Mouse (Mus musculus) left cerebral cortex, adult 9 months (tissue): ENCODE data around the gene Tbc1d9b.
"Not testable (repeated sequence)": the region's sequence is repeated elsewhere in the genome, so short reads cannot be mapped to it uniquely, and the experiment has no call there.

ENCODE experiments used
- DNase-seq, 2 experiments: peaks; one replicate each; pipeline ENCODE4 v3.0.0; 2022; ENCODE audit warnings: low spot score in 2 of 2

Tbc1d9b gene

GRCm38 (mm10) chr11:50130811-50131766, at the start of gene Tbc1d9b:
Gene Tbc1d9b, plus strand, starts transcription at chr11:50131396.
- DNase-seq: peak; percentile 62 to 91

DNA sequence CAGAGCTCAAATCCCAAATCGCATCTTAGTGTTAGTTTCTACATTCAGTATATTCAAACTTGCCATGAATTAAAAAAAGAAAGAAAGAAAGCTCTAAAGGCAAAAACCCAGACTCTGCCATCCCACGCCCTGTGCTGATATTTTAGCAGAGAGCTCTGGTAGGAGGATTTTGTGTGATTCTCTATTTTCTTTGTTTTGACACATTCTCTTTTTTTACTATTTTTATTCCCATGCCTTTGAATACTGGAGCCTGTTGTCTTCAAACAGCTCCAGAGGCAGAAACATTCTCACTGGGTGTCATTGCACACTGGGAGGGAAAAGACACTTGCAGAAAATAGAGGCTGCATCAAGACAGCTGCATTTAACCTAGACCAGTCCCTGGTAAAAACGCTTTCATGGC, 45.0 kb upstream of the Tbc1d9b start:
- peak; percentile 53 to 58 for DNase-seq

DNA sequence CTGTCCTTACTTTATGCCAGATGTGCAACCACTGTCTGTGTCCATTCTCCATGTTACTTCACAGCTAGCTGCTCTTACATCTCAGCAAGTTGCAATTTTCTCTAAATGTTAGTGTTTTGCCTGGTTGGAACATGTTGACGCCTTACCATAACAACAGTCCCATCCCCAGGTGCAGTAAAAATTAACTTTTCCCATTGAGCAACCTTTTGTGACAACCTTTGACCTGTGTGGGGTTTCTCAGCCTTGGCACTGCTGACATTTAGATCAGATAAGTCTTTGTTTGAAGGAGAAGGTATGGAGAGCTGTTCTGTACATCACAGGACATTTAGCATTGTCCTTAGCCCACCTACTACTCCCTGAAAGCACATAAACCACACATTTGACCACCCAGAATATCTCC, 41.4 kb upstream of the Tbc1d9b start:
- DNase-seq: no peak

GRCm38 (mm10) chr11:50090982-50091675, 40.1 kb upstream of the Tbc1d9b start:
- DNase-seq: no peak

DNA sequence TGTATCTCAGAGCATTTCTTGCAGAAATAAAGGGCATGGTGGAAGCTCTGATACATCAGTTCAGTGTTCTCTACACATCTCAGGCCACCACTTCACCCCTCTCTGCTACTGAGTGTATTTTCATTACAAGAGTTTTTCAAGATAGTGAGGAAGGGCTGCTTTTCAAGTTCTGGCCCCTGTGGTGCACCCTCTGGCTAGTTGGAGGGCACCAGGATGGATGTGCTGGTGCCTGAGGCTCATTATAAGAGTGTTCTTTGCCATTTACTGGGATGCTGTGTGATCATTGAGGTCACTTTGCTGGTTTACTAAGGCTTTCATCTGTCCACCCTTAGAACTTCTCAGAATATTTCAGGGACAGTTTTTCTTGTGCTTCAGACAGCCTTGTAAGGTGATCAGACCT, 39.5 kb upstream of the Tbc1d9b start:
- no peak for DNase-seq

- DNase-seq: no peak
Measured at GRCm38 (mm10) chr11:50095661-50096060, 35.5 kb upstream of the Tbc1d9b start.

- DNase-seq: no peak
Measured at GRCm38 (mm10) chr11:50097091-50097490, 34.1 kb upstream of the Tbc1d9b start.

DNA sequence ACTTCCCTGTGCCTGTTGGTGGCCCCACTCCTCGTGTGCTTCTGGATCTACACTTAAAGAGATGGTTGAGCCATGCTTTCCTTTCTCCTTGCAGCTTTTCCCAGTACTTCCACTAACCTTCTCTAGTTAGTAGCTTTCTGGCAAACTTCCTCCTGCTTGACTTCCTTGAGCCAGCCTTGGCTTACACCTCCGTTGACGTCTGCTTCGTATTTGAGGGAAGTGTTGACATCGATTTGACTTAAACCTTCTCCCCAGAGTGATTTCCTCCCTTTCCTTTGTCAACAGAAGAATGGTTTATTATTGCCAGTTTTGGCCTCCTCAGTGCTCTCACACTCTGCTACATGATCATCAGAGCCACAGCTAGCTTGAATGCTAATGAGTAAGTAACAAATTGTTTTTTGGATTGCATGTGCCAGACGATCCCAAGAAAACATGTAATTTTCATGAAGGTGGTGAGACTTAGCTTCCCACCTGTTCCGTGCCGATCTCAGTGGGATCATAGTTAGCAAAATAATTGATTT, 32.2 kb upstream of the Tbc1d9b start:
- DNase-seq: no peak

DNA sequence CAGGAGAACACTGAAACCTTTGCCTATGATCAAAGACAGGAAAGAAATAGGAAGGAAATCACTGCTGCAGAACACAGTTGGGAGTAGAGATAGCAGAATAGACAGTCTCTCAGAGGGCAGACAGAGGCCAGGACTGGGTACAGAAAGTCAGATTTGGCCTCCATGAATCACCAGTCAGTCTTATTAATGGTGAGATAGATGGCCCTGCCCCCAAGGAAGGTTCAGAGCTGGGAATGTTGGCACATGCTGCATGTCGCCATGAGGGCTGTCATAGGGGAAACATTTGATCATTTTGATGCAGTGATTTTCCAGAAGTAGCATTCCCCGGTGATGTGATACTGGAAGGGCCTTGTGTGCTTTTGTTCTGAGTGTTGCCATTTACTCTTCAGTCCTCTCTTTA, 31.5 kb upstream of the Tbc1d9b start:
- DNase-seq: no peak

- no peak for DNase-seq
Measured at GRCm38 (mm10) chr11:50100548-50101307, 30.5 kb upstream of the Tbc1d9b start.

DNA sequence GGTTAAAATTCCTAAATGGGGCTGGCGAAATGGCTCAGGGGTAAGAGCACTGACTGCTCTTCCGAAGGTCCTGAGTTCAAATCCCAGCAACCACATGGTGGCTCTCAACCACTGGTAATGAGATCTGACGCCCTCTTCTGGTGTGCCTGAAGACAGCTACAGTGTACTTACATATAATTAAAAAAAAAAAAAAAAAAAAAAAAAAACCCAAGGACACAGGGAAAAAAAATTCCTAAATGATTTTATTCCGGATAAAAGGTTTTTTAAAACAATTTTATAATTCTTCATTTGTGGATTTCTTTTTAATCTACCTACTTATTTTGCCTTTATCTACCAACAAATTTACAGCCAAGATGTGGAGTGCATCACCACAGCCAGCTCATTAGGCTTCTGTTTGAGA, 29.2 kb upstream of the Tbc1d9b start:
- not testable (repeated sequence) for DNase-seq

- no peak for DNase-seq
Measured at GRCm38 (mm10) chr11:50104016-50104415, 27.2 kb upstream of the Tbc1d9b start.

- DNase-seq: no peak
Measured at GRCm38 (mm10) chr11:50105237-50105636, 26.0 kb upstream of the Tbc1d9b start.

DNA sequence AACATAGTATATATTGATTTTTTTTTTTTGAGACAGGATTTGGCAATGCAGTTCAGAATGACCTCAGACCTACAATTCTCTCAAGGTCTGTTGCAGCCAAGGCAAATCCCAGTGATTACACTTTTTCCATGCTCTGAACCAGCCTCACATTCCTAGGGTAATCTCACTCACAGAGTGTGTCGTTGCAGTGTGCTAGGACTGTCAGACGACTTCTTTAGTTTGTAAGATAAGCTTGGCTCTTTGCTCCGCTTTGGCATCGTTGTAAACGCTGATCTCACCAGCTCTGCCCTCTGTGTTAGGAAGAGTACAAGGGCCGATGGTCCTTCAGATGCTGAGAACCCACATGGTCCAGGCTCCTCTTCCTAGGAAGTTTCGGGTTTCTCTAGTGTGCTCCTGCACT, 25.2 kb upstream of the Tbc1d9b start:
- DNase-seq: no peak

DNA sequence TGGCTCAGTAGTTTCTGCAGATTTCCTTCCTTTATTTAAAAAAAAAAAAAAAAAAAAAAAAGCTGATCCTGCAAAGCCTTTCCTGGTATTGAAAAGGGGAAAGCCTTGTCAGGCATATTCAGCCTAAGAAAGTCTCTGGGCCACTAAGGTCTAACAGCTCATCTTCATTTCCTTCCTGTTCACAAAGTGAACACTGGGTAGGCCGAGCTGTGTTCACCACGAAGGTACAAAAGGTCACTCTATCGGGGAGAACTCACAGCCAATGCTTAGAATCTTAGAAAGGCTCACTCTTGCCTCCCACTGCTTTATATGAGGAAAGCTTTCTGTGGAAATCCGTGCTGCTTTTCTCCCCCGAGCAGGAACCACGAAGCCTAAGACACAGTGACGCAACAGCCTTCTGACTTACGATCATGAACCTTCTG, 22.4 kb upstream of the Tbc1d9b start:
- no peak for DNase-seq

DNA sequence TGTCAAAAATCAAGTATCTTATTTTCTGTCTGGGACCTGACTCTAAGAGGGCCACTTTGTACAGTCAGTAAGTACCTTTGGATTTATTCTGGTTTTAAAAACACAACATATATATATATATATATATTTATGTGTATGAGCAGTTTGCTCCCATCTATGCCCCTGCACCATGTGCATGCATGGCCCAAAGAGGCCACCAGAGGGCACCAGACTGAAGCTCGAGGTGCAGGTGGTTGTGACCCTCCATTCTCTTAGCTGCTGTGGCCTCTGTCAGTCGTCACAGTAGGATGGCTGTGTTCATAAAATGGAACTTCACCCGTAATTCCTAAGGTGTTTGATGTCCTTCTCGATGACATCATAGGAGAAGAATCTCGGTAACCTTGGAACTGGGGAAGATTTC, 16.9 kb upstream of the Tbc1d9b start:
- peak in 1 of 2 experiments; percentile 55 for DNase-seq

DNA sequence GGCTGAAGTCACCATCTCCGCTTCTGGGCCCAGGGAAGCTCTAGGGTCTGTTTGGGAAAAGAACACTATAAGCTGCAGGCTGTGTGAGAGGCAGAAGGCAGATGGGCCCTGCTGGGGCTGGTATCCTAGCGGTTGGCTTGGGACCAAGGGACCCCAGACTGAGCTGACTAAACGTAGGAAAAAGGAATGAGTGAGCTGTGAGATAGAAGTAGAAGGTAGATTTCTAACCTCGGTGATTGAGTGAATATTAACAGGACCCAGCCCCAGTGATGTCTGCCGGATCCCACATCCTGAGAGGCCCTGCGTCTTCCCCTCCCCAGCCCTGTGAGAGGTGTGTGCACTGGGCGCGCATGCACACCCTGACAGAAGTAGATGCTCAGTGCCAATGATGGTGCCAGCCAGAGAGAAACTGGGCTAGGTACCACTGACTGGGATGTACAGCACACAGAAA, 8.5 kb upstream of the Tbc1d9b start:
- DNase-seq: no peak

GRCm38 (mm10) chr11:50127781-50128180, 3.4 kb upstream of the Tbc1d9b start:
- no peak for DNase-seq

GRCm38 (mm10) chr11:50131801-50132201, 605 bp downstream of the Tbc1d9b start:
- no peak for DNase-seq

DNA sequence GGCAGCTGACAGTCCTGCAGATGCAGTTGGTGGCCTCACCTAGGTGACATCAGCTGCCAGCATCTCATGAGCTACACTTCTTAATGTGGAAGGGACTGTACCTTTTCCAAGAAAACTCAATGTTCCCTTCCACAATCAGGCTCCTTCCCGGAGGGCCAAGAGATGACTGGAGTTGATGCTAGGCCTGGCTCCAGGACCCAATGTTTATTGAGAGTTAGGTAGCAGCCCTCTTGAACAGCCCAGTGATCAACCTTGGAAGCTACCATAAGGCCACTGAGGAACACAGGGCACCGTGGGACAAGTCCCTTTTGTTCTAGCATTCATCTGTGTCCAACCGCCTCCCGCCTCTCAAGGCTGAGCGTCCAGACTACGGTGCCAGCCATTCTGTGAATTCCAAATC, 1.1 kb downstream of the Tbc1d9b start:
- DNase-seq: no peak

DNA sequence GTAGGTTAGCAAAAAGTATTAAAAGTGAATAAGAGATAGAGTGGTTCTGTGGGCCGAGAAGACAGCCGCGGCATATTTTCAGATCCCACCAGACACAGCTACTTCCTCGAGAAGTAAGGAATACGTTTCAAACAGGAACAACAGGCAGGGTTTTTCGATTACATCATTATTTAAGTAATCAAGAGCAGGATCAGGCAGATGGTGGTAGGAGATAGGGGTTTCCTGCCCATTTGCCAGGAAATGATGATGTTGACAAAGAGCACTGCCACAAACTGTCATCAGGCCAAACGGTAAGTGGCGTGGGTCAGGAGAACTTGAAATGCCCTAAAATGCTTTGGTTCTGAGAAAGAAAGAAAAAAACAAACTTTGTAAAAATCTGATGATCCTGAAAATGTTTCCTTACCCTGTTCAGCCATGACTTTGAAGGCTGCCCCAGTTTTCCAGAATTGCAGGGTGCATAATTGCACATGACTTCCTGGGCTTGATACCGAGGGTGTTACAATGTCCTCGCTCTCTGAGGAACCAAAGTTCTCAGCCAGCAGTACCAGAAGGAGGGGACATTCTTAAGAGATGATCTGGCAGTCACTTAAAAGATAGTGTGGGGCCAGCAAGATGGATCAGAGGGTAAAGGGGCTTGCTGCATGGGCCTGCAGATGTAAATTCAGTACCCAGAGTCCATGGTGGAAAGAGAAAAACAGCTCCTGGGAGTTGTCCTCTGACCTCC, 3.1 kb downstream of the Tbc1d9b start:
- no peak for DNase-seq
